Mouse (Mus musculus): Measurements from ENCODE around the gene Auts2.

GRCm38 (mm10) chr5:132394800-132395575 is 148.2 kb downstream of the Auts2 start:
- no peak for TF ChIP-seq CTCF (IDR thresholded peaks at IDR 0.05; ENCODE audit: low read depth, low read length)
- TF ChIP-seq POLR2A (IDR thresholded peaks at IDR 0.05; ENCODE audit: borderline replicate concordance, low read depth, low read length), result no peak

All from bone marrow macrophage, adult 2 months (primary cell).